Mouse (Mus musculus) embryonic facial prominence, embryonic 14.5 days (tissue): ENCODE data around the gene Galp. TPM values are rescaled to one million over a fixed set of nuclear protein-coding genes. Genes with fewer than 3 reads are reported as not detected.
A peak's percentile ranks its signal among the peaks of the same experiment; 100 is the strongest.

Source experiments
- ATAC-seq: fragments of 200-750 bp; cut with Nextera tagmentation; 2 replicates; pipeline ENCODE4 v1.8.0; 2017; ENCODE audit warnings: low read depth, moderate number of reproducible peaks, moderate TSS enrichment
- DNase-seq: peaks from one replicate; pipeline ENCODE4 v3.0.0-alpha.2; 2015; ENCODE audit warnings: low spot score
- H3K27ac ChIP-seq: fragments of 300-500 bp; sonication (generic); replicated peaks from 2 replicates; pipeline ENCODE4 v1.5.1; 2014; ENCODE audit warnings: low read depth, mild to moderate bottlenecking, low read length, moderate library complexity
- H3K27me3 ChIP-seq: fragments of 300-500 bp; sonication (generic); replicated peaks from 2 replicates; pipeline ENCODE4 v1.6.1; 2014; ENCODE audit warnings: low read length; ENCODE audit not compliant: control insufficient read depth, insufficient read depth
- H3K36me3 ChIP-seq: fragments of 300-500 bp; sonication (generic); 2 replicates; pipeline ENCODE4 v1.6.1; 2014; ENCODE audit warnings: low read length, mixed read lengths; ENCODE audit not compliant: control insufficient read depth, insufficient read depth
- H3K4me1 ChIP-seq: fragments of 300-500 bp; sonication (generic); 2 replicates; pipeline ENCODE4 v1.6.1; 2014; ENCODE audit warnings: antibody characterized with exemption, low read length; ENCODE audit not compliant: control insufficient read depth, insufficient read depth
- H3K4me2 ChIP-seq: fragments of 300-500 bp; sonication (generic); 2 replicates; pipeline ENCODE4 v1.6.1; 2014; ENCODE audit warnings: low read depth, mild to moderate bottlenecking, low read length, moderate library complexity, mixed read lengths
- H3K4me3 ChIP-seq: fragments of 300-500 bp; sonication (generic); 2 replicates; pipeline ENCODE4 v1.5.1; 2014; ENCODE audit warnings: low read depth, mild to moderate bottlenecking, low read length
- H3K9ac ChIP-seq: fragments of 300-500 bp; sonication (generic); 2 replicates; pipeline ENCODE4 v1.6.1; 2014; ENCODE audit warnings: low read depth, mild to moderate bottlenecking, low read length, moderate library complexity, mixed read lengths
- H3K9me3 ChIP-seq: fragments of 300-500 bp; sonication (generic); 2 replicates; pipeline ENCODE4 v1.6.1; 2016; ENCODE audit warnings: low read length; ENCODE audit not compliant: control insufficient read depth
- WGBS: fragments of 180-500 bp; shearing (Covaris S2); extraction: QIAGEN DNeasy Blood & Tissue Kit; methylation state at CpG from one replicate; pipeline ENCODE4 v1.1.7; 2014; 5-methylcytosine and 5-hydroxymethylcytosine counted together
- polyA plus RNA-seq: library from polyadenylated mRNA; unstranded; fragments of >200 nt; fragmentation: Nextera tagmentation; extraction: Ambion mirVana; gene quantifications from 2 replicates; pipeline ENCODE4 v1.2.1, GENCODE M21; 2014

Galp gene
- polyA plus RNA-seq, 1 experiment from 2014 or later, result not detected

DNA sequence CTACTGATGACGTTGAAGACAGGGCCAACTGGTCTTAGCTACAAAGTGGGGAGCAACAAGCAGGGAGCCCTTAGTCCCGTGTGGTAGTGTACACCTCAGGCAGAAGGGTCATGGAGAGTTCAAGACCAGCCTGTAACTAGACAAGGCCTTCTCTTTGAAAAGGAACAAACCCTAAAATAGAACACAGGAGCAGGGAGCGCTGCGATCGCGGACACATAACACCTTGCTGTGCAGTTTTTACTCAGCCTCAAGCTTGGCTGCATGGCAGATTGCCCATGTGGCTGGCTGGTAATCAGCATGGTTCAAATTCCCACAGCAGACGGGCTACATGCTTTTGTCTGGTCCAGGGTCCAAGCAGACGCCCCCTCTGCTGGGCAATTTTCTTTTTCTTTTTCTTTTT is 12.4 kb upstream of the Galp start:
- H3K27me3 ChIP-seq, result no peaks in the 10 kb centered on the region
- no peak overlapping the region for H3K4me3 ChIP-seq
- H3K9ac ChIP-seq, result no peak overlapping the region
- no peak overlapping the region for H3K27ac ChIP-seq
- 80% methylated on average over 8 of the region's 8 CpGs for WGBS
- no peak for DNase-seq
- ATAC-seq, result no peak
- peaks cover 64% of the 10 kb centered on the region for H3K36me3 ChIP-seq
- H3K4me2 ChIP-seq, result no peak overlapping the region
- H3K4me1 ChIP-seq, result no peaks in the 10 kb centered on the region
- 0 out of 2 replicates have a peak, but pooled peaks cover 4% of the 10 kb centered on the region for H3K9me3 ChIP-seq

DNA sequence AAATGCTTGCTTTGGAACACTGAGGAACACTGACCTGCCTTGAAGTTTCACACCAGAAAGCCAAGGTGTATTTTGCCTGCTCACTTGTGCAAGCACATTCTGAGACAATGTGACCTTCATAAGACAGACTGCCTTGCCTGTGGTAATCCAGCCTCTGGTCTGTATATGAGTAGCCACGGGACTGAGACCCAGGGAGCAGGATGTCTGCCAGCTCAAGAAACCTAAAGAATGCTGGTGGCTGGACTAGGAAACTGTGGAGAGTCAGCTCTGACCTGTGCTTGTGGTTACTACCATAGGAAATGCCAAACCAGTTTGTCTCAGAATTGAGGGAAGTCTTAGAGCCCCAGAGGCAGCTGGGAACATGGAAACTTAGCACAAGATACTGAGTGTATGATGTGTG is 11.5 kb upstream of the Galp start:
- DNase-seq (no peak), ATAC-seq (no peak)
- no peaks in the 10 kb centered on the region for H3K4me1 ChIP-seq
- H3K36me3 ChIP-seq, result peaks cover 72% of the 10 kb centered on the region
- no peak overlapping the region for H3K4me3 ChIP-seq
- no peak overlapping the region for H3K9ac ChIP-seq
- WGBS, result 87% methylated on average over 1 of the region's 1 CpGs
- 0 out of 2 replicates have a peak, but pooled peaks cover 4% of the 10 kb centered on the region for H3K9me3 ChIP-seq
- no peaks in the 10 kb centered on the region for H3K27me3 ChIP-seq
- no peak overlapping the region for H3K4me2 ChIP-seq
- no peak overlapping the region for H3K27ac ChIP-seq

GRCm38 (mm10) chr7:6186176-6186575 is 10.7 kb upstream of the Galp start:
- Histone ChIP-seq H3K9me3 (0 out of 2 replicates have a peak, but pooled peaks cover 4% of the 10 kb centered on the region), H3K36me3 (peaks cover 68% of the 10 kb centered on the region), H3K4me2 (no peak overlapping the region), H3K4me1 (no peaks in the 10 kb centered on the region), H3K9ac (no peak overlapping the region), H3K4me3 (no peak overlapping the region), H3K27ac (no peak overlapping the region), H3K27me3 (no peaks in the 10 kb centered on the region)
- ATAC-seq (no peak), DNase-seq (no peak)
- WGBS, result 95% methylated on average over 2 of the region's 2 CpGs

DNA sequence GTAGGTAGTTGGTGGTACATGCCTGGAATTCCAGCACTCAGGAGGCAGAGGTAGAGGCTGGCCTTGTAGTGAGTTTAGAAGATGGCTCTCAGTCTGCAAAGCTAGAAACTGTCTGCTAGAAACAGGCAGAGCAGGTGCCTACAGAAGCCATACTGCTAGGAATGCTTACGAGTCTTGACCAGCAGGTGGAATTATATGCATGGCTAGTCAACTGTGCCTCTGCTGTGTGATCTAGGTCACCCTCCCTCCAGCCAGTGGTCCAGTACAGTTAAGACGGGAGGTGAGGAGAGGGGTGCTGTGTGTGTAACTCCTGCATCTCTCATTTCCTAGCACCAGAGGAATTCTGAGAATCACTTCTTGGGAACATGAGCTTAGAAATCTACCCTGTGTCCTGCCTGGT is 10.1 kb upstream of the Galp start:
- Histone ChIP-seq H3K36me3 (peaks cover 66% of the 10 kb centered on the region), H3K4me1 (no peaks in the 10 kb centered on the region), H3K4me3 (no peak overlapping the region), H3K27ac (no peak overlapping the region), H3K9me3 (0 out of 2 replicates have a peak, but pooled peaks cover 4% of the 10 kb centered on the region), H3K27me3 (no peaks in the 10 kb centered on the region), H3K9ac (no peak overlapping the region), H3K4me2 (no peak overlapping the region)
- DNase-seq (no peak), ATAC-seq (no peak)
- WGBS, result 80% methylated on average over 2 of the region's 2 CpGs

DNA sequence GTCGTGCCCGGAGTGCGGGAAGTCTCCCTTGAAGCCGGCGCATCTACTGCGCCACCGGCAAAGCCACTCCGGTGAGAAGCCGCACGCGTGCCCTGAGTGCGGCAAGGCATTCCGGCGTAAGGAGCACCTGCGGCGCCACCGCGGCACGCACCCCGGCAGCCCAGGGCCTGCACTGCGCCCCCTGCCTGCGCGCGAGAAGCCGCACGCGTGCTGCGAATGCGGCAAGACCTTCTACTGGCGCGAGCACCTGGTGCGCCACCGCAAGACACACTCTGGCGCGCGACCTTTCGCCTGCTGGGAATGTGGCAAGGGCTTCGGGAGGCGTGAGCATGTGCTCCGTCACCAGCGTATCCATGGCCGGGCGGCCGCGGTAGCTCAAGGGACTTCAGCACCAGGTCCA is 7.3 kb upstream of the Galp start:
- DNase-seq, result no peak
- no peak overlapping the region for H3K27ac ChIP-seq

GRCm38 (mm10) chr7:6191376-6191775 is 5.5 kb upstream of the Galp start:
- Histone ChIP-seq H3K36me3 (peaks cover 39% of the 10 kb centered on the region), H3K4me3 (no peak overlapping the region), H3K9me3 (no peaks in the 10 kb centered on the region), H3K4me2 (no peak overlapping the region), H3K27ac (no peak overlapping the region), H3K27me3 (no peaks in the 10 kb centered on the region), H3K9ac (no peak overlapping the region), H3K4me1 (no peaks in the 10 kb centered on the region)
- 47% methylated on average over 3 of the region's 3 CpGs for WGBS
- no peak for ATAC-seq
- peak; percentile 62 for DNase-seq

More for the DNA sequence above, 7.3 kb upstream of the Galp start:
- peaks cover 55% of the 10 kb centered on the region for H3K36me3 ChIP-seq
- H3K27me3 ChIP-seq, result no peaks in the 10 kb centered on the region
- H3K4me2 ChIP-seq, result no peak overlapping the region
- H3K4me1 ChIP-seq, result no peaks in the 10 kb centered on the region
- ATAC-seq, result no peak
- no peak overlapping the region for H3K9ac ChIP-seq
- H3K4me3 ChIP-seq, result no peak overlapping the region
- 63% methylated on average over 24 of the region's 45 CpGs for WGBS
- H3K9me3 ChIP-seq, result 0 out of 2 replicates have a peak, but pooled peaks cover 4% of the 10 kb centered on the region

DNA sequence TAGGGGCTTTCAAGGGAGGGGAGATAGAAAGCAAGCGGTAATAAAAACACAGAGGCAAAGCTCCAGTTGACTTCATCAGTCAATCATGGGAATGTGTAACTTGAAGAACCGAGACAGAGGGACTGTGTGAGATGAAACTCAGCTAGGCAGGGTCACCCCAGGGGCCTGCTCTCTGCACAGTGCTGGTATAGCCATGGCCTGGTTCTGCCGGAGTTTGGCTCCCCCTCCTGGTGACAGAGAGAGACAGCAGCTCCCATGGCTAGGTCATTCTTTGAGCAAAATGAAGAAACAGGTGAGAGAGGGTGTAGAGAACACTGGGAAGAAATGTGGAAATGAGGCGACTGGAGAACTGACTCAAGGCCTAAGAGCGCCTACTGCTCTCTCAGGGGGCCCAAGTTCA is 2.8 kb upstream of the Galp start:
- Histone ChIP-seq H3K27ac (no peak overlapping the region), H3K27me3 (no peaks in the 10 kb centered on the region), H3K9me3 (no peaks in the 10 kb centered on the region), H3K36me3 (peaks cover 12% of the 10 kb centered on the region), H3K4me2 (no peak overlapping the region), H3K9ac (no peak overlapping the region), H3K4me3 (no peak overlapping the region), H3K4me1 (no peaks in the 10 kb centered on the region)
- 15% methylated on average over 5 of the region's 5 CpGs for WGBS
- DNase-seq, result peak; percentile 42
- peak; percentile 85 for ATAC-seq

DNA sequence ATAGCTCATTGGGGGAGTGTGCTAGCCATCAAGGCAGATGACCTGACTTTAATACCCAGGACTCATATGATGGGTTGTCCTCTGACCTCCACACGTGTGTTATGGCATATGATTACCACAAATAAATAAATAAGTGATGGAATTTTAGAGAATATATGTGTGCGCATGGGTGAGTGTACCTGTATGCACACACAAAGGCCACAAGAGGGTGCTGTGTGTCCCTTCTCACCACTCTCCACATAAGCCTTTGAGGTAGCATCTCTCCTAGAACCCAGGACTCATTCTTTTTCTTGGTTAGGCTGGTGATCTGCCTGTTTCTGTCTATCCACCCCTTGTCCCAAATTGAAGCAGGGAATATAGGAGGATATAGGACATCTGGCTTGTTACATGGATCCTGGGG is 1.1 kb upstream of the Galp start:
- Histone ChIP-seq H3K4me3 (no peak overlapping the region), H3K4me1 (no peaks in the 10 kb centered on the region), H3K9ac (no peak overlapping the region), H3K27ac (no peak overlapping the region), H3K9me3 (peaks cover 5% of the 10 kb centered on the region; the same call in 1 of the 2 replicates), H3K27me3 (no peaks in the 10 kb centered on the region), H3K36me3 (no peaks in the 10 kb centered on the region), H3K4me2 (no peak overlapping the region)
- ATAC-seq, result no peak
- WGBS, result 52% methylated on average over 2 of the region's 2 CpGs
- DNase-seq, result no peak

- Histone ChIP-seq H3K27ac (no peak overlapping the region), H3K36me3 (no peaks in the 10 kb centered on the region), H3K4me1 (no peaks in the 10 kb centered on the region), H3K4me2 (no peak overlapping the region), H3K4me3 (no peak overlapping the region), H3K27me3 (no peaks in the 10 kb centered on the region), H3K9ac (no peak overlapping the region), H3K9me3 (peaks cover 5% of the 10 kb centered on the region; the same call in 1 of the 2 replicates)
- 74% methylated on average over 3 of the region's 3 CpGs for WGBS
- no peak for ATAC-seq
- no peak for DNase-seq
Observed at GRCm38 (mm10) chr7:6204200-6204599, 7.3 kb downstream of the Galp start.
